Comparison of ENCODE assay signal across 13 mouse cellular contexts in genomic region chr12:51694096-51694495, GRCm38 (mm10). TPM values are rescaled to one million over a fixed set of nuclear protein-coding genes. Genes with fewer than 3 reads are reported as not detected.
DNase-seq lines count a peak whose midpoint lies in the region; ATAC-seq lines count a peak whose summit lies in the region.
"Had no signal": no experiment of that assay in that cellular context is flagged by ENCODE, and none has a peak within 500 bp of the region (broad histone marks: within the 10 kb centered on the region; RNA-seq: fewer than 3 reads in every experiment).

No protein-coding gene starts in this region.

- H3K4me3 ChIP-seq in heart, embryonic 15.5 days = no peak overlapping the region
- no peak overlapping the region for H3K4me3 ChIP-seq in neural tube, embryonic 15.5 days (replicated peaks)
- no peak overlapping the region for H3K4me3 ChIP-seq in liver, embryonic 11.5 days (ENCODE audit: low read depth, low read length)

- no peak for ATAC-seq in heart, embryonic 15.5 days (replicated peaks; ENCODE audit: insufficient number of reproducible peaks, insufficient read depth, low FRiP score, low read depth)
- ATAC-seq in neural tube, embryonic 15.5 days (ENCODE audit: low FRiP score) = no peak
- ATAC-seq in liver, embryonic 11.5 days (replicated peaks; ENCODE audit: low FRiP score) = no peak
- no peak for ATAC-seq in cerebellum, adult (ENCODE audit: insufficient number of reproducible peaks, low FRiP score, low TSS enrichment)
- ATAC-seq: forebrain, embryonic 14.5 days; inflammation-experienced regulatory T-cells, adult 6 months had no signal

- H3K27me3 ChIP-seq in heart, embryonic 15.5 days = no peaks in the 10 kb centered on the region
- no peaks in the 10 kb centered on the region for H3K27me3 ChIP-seq in neural tube, embryonic 15.5 days (replicated peaks)
- no peaks in the 10 kb centered on the region for H3K27me3 ChIP-seq in liver, embryonic 11.5 days (replicated peaks; ENCODE audit: control insufficient read depth, insufficient read depth, low read length)

- H3K4me2 ChIP-seq in heart, embryonic 15.5 days = no peak overlapping the region
- H3K4me2 ChIP-seq in neural tube, embryonic 15.5 days = no peak overlapping the region
- H3K4me2 ChIP-seq in liver, embryonic 11.5 days = no peak overlapping the region

- H3K36me3 ChIP-seq in heart, embryonic 15.5 days = no peaks in the 10 kb centered on the region
- no peaks in the 10 kb centered on the region for H3K36me3 ChIP-seq in neural tube, embryonic 15.5 days
- no peaks in the 10 kb centered on the region for H3K36me3 ChIP-seq in liver, embryonic 11.5 days (ENCODE audit: control insufficient read depth, insufficient read depth, low read length)

- H3K9ac ChIP-seq in heart, embryonic 15.5 days = no peak overlapping the region
- H3K9ac ChIP-seq in neural tube, embryonic 15.5 days (replicated peaks) = no peak overlapping the region
- H3K9ac ChIP-seq in liver, embryonic 11.5 days (ENCODE audit: low read depth, low read length) = no peak overlapping the region; the same call in 1 of the 2 replicates

- H3K9me3 ChIP-seq in heart, embryonic 15.5 days (replicated peaks) = no peaks in the 10 kb centered on the region
- no peaks in the 10 kb centered on the region for H3K9me3 ChIP-seq in neural tube, embryonic 15.5 days (replicated peaks)
- H3K9me3 ChIP-seq in liver, embryonic 11.5 days (ENCODE audit: control insufficient read depth, low read length) = no peaks in the 10 kb centered on the region

- H3K4me1 ChIP-seq in heart, embryonic 15.5 days (replicated peaks) = peaks cover 24% of the 10 kb centered on the region
- H3K4me1 ChIP-seq in neural tube, embryonic 15.5 days = peaks cover 13% of the 10 kb centered on the region
- peaks cover 17% of the 10 kb centered on the region for H3K4me1 ChIP-seq in liver, embryonic 11.5 days (replicated peaks; ENCODE audit: control insufficient read depth, insufficient read depth, low read length)

- peak overlapping the region; percentile 69 for H3K27ac ChIP-seq in heart, embryonic 15.5 days
- 0 out of 2 replicates have a peak overlapping the region, but pooled peaks have one; percentile 9 for H3K27ac ChIP-seq in neural tube, embryonic 15.5 days (replicated peaks)
- peak overlapping the region; percentile 29; the same call in 1 of the 2 replicates for H3K27ac ChIP-seq in liver, embryonic 11.5 days (ENCODE audit: low read depth, low read length)

- no peak for DNase-seq in heart, adult 8-10 months (ENCODE audit: low spot score)
- DNase-seq in neural tube, embryonic 10.5 days (ENCODE audit: extremely low spot score, low spot score) = no peak
- DNase-seq in liver, embryonic 11.5 days (ENCODE audit: low spot score) = no peak
- DNase-seq in yolk sac, embryonic 10.5 days (ENCODE audit: low spot score) = peak; percentile 32
- DNase-seq in left cerebral cortex, adult 9 months (ENCODE audit: low spot score in 2 of 2) = no peak
- DNase-seq: cerebellum, adult 11 months; gastrocnemius, postnatal 25 days; layer of hippocampus, postnatal 36 days had no signal

RNA-seq across cellular contexts. Expression of gene Strn3, which starts 2.4 kb away (rescaled TPM):
- 34.9 and 38.4 TPM in 2 replicates for polyA plus RNA-seq in heart, embryonic 15.5 days (2015; fragmentation: Nextera tagmentation; extraction: Ambion mirVana)
- total RNA-seq in heart, adult 8-10 months (2022) = 100 to 1,000 TPM in 2 of 4 experiments, 10 to 100 TPM in 2; 96.2 to 109 (median 103) TPM
- polyA plus RNA-seq in neural tube, embryonic 15.5 days (2015; fragmentation: Nextera tagmentation; extraction: Ambion mirVana) = 34.4 and 34.7 TPM in 2 replicates
- 30.3 and 31.0 TPM in 2 replicates for polyA plus RNA-seq in liver, embryonic 11.5 days (2014; fragmentation: Nextera tagmentation; extraction: Ambion mirVana)

RNA-seq across cellular contexts. Expression of gene Ap4s1, which starts 3.3 kb away (rescaled TPM):
- 32.7 and 37.5 TPM in 2 replicates for polyA plus RNA-seq in heart, embryonic 15.5 days (2015; fragmentation: Nextera tagmentation; extraction: Ambion mirVana)
- 10 to 100 TPM; 53.3 to 65.5 (median 58.8) TPM for total RNA-seq in heart, adult 8-10 months (2022)
- 49.4 and 58.2 TPM in 2 replicates for polyA plus RNA-seq in neural tube, embryonic 15.5 days (2015; fragmentation: Nextera tagmentation; extraction: Ambion mirVana)
- 23.2 and 26.5 TPM in 2 replicates for polyA plus RNA-seq in liver, embryonic 11.5 days (2014; fragmentation: Nextera tagmentation; extraction: Ambion mirVana)

Comparison
In these comparisons a context has a peak if more than half of its experiments do, and no peak if none do; other contexts are left out.
1. H3K27ac ChIP-seq: peak in every context shown above with its lines; median percentile 69 in heart, embryonic 15.5 days; 29 in liver, embryonic 11.5 days; 9 in neural tube, embryonic 15.5 days.